Mouse (Mus musculus): ENCODE measurements around the gene Cdyl.

The Cdyl gene

GRCm38 (mm10) chr13:35659406-35659985, at the start of gene Cdyl:
Gene Cdyl (plus strand): TSS chr13:35659833.
- no peak for ATAC-seq (ENCODE audit: insufficient number of reproducible peaks, low FRiP score, low TSS enrichment)

DNA sequence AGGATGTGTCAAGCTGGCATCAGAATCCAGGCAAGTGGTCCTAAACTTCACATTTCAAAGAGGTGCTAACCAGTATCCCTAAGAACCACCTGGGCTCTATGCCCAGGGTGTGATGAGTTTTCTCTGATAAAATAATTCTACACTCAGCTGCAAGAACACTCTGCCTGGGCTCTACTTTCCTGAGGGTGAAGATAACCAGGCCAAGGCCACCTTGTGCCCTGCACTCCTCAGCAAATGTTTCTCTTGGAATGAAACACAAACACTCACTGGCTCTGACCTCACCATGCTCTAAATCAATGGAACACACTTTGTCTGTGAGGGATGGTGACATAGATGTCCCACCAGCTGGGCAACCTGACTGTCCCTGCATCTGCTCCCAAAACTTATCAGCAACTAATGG, 48.9 kb upstream of the Cdyl start:
- no peak for ATAC-seq (ENCODE audit: insufficient number of reproducible peaks, low FRiP score, low TSS enrichment)

DNA sequence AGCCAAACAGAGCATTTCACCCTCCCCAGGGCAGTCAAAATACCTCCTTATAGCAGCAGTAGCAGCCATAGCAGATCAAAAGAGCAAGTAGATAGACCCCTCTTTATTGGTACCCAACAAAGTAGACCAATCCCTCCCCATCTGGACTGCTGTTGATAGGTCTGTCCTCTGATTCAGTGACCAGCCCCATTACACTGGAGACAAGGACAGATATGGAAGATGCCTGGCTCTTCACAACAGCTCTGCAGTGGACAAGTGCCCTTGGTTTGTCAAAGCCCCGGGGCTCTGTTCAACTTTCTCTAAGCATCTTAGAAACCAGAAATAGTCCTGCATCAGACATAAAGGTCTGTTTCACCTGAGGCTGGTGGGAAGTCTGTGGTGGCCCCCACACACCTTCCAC, 47.1 kb upstream of the Cdyl start:
- ATAC-seq (ENCODE audit: insufficient number of reproducible peaks, low FRiP score, low TSS enrichment), result no peak

DNA sequence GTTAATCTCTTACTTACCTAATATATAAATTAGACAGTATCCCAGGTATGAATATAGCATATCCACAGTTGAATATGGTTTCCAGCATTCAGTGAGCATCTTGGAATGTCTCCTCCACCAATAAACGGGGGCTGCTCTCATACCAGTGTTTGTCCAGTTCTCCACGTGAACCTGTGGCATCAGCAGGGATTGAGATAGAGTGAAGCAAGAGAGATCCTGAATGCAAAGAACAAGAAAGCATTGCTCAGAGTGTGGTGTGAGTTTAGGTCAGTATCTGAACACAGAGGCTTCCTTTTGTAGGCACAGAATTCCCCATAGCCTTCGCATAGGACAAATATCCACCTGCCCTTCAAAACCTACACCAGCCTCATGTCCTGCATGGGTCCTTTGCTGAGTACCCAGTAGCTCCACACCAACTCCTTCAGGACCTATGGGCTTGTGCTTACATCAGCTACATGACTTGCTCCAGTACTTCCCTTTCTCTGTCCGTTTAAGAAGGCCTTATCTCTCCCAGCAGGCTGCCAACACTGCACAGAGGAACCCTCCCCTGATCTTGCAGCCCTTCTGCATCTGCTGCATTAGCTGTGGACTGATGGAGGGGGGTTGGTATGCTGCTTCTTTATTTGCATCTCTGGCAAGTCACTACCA, 44.7 kb upstream of the Cdyl start:
- no peak for ATAC-seq (ENCODE audit: insufficient number of reproducible peaks, low FRiP score, low TSS enrichment)

- ATAC-seq (ENCODE audit: insufficient number of reproducible peaks, low FRiP score, low TSS enrichment), result no peak
Measured at GRCm38 (mm10) chr13:35616524-35617099, 43.0 kb upstream of the Cdyl start.

DNA sequence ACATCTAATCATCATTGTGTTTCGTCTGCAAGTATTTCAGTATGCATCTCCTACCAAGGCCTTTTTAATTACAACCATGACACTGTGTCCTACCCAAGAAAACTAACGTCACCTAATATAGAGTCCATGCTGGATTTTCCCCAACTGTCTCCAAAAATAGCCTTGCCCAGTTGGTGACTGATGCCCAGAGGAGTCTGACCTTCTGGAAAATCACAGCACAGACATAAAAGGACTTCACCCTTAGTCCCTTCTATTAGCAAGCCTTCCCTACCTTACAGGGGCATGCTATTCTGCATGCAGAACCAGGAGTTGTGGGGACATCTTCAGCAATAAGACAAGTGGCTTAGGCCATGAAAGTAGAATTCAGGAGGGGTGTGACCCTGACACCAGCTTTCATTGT, 40.3 kb upstream of the Cdyl start:
- ATAC-seq (ENCODE audit: insufficient number of reproducible peaks, low FRiP score, low TSS enrichment), result peak; percentile 56; the same call in 1 of the 2 replicates

DNA sequence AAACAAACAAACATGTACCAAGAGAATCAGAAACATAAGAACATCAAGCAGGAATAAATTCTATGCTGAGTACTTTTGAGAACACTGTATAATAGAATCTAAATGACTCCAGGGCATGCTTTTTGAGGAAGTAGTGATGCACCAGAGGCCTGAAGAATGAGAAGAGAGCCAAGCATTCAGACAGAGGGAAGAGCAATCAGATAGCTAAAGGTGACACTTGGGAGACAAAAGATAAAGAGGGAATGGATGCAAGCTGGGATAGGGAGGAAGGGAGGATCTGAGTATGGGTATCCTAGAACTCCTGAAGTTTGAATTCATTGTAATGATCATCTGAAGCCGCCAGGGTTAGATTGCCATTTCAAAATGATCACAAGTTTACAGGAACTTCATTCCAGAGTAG, 38.9 kb upstream of the Cdyl start:
- no peak for ATAC-seq (ENCODE audit: insufficient number of reproducible peaks, low FRiP score, low TSS enrichment)

GRCm38 (mm10) chr13:35624831-35625230, 34.8 kb upstream of the Cdyl start:
- no peak for ATAC-seq (ENCODE audit: insufficient number of reproducible peaks, low FRiP score, low TSS enrichment)

- no peak for ATAC-seq (ENCODE audit: insufficient number of reproducible peaks, low FRiP score, low TSS enrichment)
Measured at GRCm38 (mm10) chr13:35625556-35625955, 34.1 kb upstream of the Cdyl start.

- ATAC-seq (ENCODE audit: insufficient number of reproducible peaks, low FRiP score, low TSS enrichment), result no peak
Measured at GRCm38 (mm10) chr13:35627319-35627718, 32.3 kb upstream of the Cdyl start.

- no peak for ATAC-seq (ENCODE audit: insufficient number of reproducible peaks, low FRiP score, low TSS enrichment)
Measured at GRCm38 (mm10) chr13:35647132-35647823, 12.4 kb upstream of the Cdyl start.

DNA sequence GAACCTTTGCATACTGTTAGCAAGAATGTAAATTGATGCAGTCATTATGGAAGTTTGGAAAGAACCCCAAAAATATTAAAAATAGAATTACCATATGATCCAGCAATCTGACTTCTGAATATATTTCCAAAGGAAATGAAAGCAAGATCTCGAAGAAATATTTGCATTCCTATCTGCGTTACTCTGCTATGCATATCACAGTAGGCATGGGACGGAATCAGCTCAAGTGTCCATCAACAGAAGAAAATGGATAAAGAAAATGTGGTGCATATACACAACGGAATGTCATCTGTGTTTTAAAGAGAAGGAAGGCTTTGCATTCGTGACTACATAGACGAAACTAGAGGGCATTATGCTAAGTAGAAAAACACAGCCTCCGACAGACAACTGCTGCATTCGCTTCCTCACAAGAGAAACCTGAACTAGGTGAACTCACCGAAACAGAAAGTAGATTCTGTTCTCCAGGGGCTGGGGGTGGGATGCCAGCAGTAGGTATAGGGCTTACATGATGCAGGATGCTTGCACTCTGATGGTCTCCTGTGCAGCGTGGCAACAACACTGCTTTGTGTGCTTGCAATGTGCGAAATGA, 9.3 kb upstream of the Cdyl start:
- ATAC-seq (ENCODE audit: insufficient number of reproducible peaks, low FRiP score, low TSS enrichment), result no peak

DNA sequence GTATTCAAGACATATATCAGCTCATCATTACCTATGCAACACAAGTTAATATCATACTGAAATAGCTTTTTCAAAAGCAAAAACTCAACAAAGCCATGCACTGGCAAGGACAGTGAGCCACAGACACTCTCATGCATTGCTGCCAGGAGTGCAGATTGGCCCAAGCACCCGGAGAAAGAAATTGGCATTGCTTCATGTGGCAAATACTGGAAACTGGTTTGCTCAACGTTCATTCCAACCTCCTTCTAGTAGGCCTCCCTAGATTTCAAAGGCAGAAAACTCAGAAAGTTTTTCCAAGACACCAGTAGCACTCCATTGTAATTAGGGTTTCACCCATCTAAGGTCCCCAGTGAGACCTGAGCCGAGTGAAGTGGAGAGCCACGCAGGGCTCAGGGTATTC, 6.8 kb upstream of the Cdyl start:
- ATAC-seq (ENCODE audit: insufficient number of reproducible peaks, low FRiP score, low TSS enrichment), result peak; percentile 79

DNA sequence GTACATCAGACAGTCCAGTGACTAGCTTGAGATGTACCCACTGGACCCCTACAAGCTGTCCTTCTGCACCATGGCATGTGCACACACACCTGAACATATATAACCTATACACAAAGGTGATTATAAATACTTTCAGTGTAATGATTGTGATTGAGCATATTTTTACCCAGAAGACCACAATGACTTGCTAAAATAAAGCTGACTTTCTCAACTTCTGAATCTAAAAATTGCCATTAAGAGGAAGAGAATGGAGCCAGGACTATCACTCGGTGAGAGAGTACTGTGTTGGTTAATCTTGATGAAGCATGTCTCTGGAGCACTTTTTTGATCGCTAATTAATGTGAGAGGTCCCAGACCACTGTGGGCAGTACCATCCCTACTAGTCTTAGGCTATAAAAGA, 2.8 kb upstream of the Cdyl start:
- no peak for ATAC-seq (ENCODE audit: insufficient number of reproducible peaks, low FRiP score, low TSS enrichment)

DNA sequence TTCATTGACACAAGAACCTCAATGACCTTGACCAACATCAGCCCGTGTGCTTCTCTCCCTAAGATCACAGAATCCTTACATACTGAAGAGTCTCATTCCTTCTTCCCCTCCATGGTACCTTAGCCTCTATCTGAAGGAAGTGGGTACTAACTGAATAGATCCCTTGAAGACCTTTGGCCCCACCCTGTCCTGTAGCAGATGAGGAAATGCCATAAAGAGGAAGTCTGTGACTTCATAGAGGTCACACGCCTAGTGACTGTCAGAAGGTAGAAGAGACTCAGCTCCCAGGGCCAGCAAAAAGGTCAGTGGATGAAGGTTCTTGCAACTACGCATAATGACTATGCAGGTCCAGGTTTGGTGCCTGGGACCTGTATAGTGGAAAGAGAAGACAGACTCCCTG, 5.8 kb downstream of the Cdyl start:
- no peak for ATAC-seq (ENCODE audit: insufficient number of reproducible peaks, low FRiP score, low TSS enrichment)

DNA sequence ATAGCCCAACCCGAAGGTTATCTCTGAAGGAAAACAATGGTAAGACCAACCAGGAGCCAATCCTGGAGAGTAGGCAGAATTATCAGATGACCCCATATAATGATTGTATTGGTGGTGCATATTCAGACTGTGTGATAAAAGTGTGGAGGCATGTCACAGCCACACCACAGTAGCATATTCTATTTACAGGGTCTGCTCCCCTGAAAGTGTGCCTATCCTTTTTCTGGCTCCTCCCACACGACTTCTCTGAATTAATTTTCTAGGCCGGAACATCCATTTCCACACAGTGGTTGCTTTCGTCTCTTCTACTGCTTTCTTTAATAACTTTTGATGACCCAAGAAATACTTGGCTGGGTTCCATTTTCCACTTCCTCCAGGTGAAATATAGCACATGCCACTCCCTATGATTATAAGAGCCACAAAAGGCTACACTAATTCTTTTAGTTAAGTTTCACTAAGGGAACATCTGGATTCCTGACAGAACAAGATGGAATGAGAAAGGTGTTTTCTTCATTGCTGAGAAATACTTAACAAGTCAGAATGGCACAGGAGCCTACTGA, 10.4 kb downstream of the Cdyl start:
- no peak for ATAC-seq (ENCODE audit: insufficient number of reproducible peaks, low FRiP score, low TSS enrichment)

GRCm38 (mm10) chr13:35670875-35671274, 11.2 kb downstream of the Cdyl start:
- ATAC-seq (ENCODE audit: insufficient number of reproducible peaks, low FRiP score, low TSS enrichment), result no peak

DNA sequence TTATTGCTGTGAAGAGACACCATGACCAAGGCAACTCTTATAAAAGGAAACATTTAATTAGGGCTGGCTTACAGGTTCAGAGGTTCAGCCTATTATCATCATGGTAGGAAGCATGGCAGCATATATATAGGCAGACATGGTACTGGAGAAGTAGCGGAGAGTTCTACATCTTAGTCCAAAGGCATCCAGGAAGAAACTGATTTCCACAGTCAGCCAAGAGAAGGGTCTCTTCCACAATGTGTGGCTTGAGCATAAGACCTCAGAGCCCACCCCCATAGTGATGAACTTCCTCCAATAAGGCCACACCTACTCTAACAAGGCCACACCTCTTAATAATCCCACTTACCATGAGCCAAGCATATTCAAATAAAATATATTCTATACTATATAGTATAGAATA, 17.3 kb downstream of the Cdyl start:
- no peak for ATAC-seq (ENCODE audit: insufficient number of reproducible peaks, low FRiP score, low TSS enrichment)

DNA sequence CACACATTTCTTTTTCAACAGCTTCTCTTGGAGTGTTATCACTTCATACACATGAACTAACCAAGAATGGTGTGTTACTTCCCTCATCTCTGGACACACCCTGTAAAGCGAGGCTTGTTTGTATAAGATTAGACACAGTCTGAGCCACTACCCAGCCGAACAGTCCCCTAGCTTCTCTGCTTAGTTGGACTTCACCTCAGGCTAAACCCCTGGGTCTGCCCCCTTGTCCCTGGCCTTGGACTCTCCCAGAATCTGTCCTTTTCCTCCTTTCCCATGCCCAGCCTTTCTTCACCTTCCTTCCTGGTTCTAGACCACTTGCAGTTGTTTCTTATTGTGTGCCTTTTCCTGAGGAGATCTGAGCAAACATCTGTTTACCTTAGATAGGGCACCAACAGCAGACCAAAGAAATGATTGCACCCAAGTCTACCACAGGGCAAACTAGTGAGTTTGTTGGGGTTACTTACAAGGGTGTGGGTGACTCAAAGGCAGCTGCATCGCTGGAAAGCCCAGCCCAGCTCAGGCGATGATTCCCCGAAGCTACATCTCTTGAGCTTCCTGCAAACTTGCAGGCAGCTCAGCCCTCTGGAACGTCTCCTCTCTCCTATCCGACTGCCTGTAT, 17.9 kb downstream of the Cdyl start:
- no peak for ATAC-seq (ENCODE audit: insufficient number of reproducible peaks, low FRiP score, low TSS enrichment)

DNA sequence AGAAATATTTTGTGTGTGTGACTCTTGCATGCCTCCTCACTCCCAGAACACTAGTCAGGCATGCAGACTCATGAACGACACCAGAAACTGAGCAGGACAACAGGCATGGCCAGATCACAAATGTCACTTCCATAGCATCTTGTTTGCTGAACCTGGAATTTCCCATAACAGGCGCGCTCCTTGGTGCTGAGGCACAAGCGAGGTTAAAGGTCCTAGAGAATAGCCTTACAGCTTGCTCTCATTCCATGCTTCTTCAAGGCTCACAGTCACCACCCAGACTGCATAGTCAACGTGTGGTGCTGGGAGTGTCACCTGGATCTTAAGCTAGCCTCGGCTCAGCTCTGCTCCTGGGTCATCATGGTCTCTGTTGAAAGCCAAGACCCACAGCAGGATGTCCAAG, 19.1 kb downstream of the Cdyl start:
- ATAC-seq (ENCODE audit: insufficient number of reproducible peaks, low FRiP score, low TSS enrichment), result no peak
